Mouse (Mus musculus) small intestine, adult 2 months (tissue): ENCODE results near the gene Nptn.

ENCODE experiments used
- CTCF ChIP-seq: fragments of 200-500 bp; IDR thresholded peaks from 2 replicates; pipeline ENCODE4 v1.5.1; 2012; ENCODE audit warnings: low read depth, mild to moderate bottlenecking, control low read depth, inconsistent platforms, low read length, moderate library complexity, mixed read lengths; ENCODE audit not compliant: insufficient replicate concordance, insufficient read length; ENCODE audit errors: extremely low read depth
- POLR2A ChIP-seq: fragments of 200-500 bp; IDR thresholded peaks from 2 replicates; pipeline ENCODE4 v1.6.1; 2012; ENCODE audit warnings: low read depth, mild to moderate bottlenecking, control low read depth, inconsistent platforms, low read length, moderate library complexity

- TF ChIP-seq CTCF = no peak
- TF ChIP-seq POLR2A = no peak
Measured at GRCm38 (mm10) chr9:58544879-58545324, 37.1 kb upstream of the Nptn start.
